Mouse (Mus musculus) midbrain, embryonic 12.5 days (tissue): ENCODE measurements around the gene Has3. TPM values are rescaled to one million over a fixed set of nuclear protein-coding genes. Genes with fewer than 3 reads are reported as not detected.

Experiments used
- ATAC-seq: fragments of 200-750 bp; cut with Nextera tagmentation; 2 replicates; pipeline ENCODE4 v1.8.0; 2017; ENCODE audit warnings: low read depth, moderate TSS enrichment, moderate library complexity; ENCODE audit not compliant: low FRiP score
- H3K27ac ChIP-seq: fragments of 300-500 bp; sonication (generic); replicated peaks from 2 replicates; pipeline ENCODE4 v1.5.1; 2016; ENCODE audit warnings: mild to moderate bottlenecking
- H3K27me3 ChIP-seq: fragments of 300-500 bp; sonication (generic); 2 replicates; pipeline ENCODE4 v1.6.1; 2016; ENCODE audit warnings: mild to moderate bottlenecking
- H3K36me3 ChIP-seq: fragments of 300-500 bp; sonication (generic); 2 replicates; pipeline ENCODE4 v1.6.1; 2016
- H3K4me1 ChIP-seq: fragments of 300-500 bp; sonication (generic); 2 replicates; pipeline ENCODE4 v1.6.1; 2016
- H3K4me2 ChIP-seq: fragments of 300-500 bp; sonication (generic); replicated peaks from 2 replicates; pipeline ENCODE4 v1.6.1; 2016; ENCODE audit warnings: mild to moderate bottlenecking, moderate library complexity
- H3K4me3 ChIP-seq: fragments of 300-500 bp; sonication (generic); 2 replicates; pipeline ENCODE4 v1.5.1; 2016; ENCODE audit warnings: mild to moderate bottlenecking
- H3K9ac ChIP-seq: fragments of 300-500 bp; sonication (generic); replicated peaks from 2 replicates; pipeline ENCODE4 v1.6.1; 2016; ENCODE audit warnings: mild to moderate bottlenecking, moderate library complexity
- H3K9me3 ChIP-seq: fragments of 300-500 bp; sonication (generic); 2 replicates; pipeline ENCODE4 v1.6.1; 2016; ENCODE audit warnings: mild to moderate bottlenecking
- WGBS: fragments of 180-500 bp; shearing (Covaris S2); methylation state at CpG from one replicate; pipeline ENCODE4 v1.1.7; 2016; 5-methylcytosine and 5-hydroxymethylcytosine counted together
- polyA plus RNA-seq: library from polyadenylated mRNA; unstranded; fragments of >200 nt; fragmentation: Nextera tagmentation; extraction: Ambion mirVana; gene quantifications from 2 replicates; pipeline ENCODE4 v1.2.1, GENCODE M21; 2016

Gene Has3
- 0.34 and 0.38 TPM in 2 replicates for polyA plus RNA-seq

GRCm38 (mm10) chr8:106870051-106870450 is at the start of gene Has3:
Gene Has3, plus strand, starts transcription at chr8:106870242.
- WGBS, result 2% methylated on average over 18 of the region's 18 CpGs

DNA sequence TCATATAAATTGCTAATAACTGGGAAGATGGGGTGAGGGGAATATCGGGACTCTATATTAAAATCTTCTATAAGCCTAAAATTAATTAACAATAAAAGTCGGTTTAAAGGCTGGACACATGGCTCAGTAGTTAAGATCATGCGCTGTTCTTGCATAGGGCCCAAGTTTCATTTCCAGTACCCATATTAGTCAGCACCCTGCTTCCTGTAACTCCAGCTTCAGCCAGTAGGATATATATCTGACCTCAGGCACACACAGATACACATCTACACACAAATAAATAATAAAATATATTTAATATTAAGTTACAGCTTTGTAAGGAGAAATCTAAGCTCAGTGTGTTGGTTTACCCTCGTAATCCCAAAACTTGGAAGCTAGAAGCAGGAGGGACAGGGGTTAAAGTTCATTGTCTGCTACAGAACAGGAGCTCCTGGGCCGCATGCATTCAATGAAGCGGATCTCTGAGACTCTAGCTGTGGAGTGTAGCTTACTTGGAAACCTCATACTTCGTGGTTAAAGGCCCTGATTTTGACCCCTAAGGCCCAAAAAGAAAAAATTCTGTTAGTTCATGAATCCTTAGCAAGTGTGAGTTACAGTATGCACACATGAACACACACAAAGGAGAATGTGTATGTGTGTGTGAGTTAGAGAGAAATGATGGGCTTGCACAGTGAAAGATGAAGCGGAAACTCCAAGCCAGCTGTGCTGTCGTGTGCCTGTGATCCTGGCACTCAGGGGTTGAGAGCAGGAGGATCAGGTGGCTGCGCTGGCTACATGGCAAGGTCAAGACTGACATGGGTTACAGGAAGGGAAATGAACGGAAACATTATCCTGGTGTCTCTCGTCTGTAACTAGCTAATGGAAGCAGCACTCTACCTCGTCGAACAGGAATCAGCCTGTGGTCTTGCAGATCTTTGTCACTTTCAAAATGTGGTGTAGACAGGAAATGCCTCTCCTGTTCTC is 49.2 kb upstream of the Has3 start:
- H3K9me3 ChIP-seq, result no peaks in the 10 kb centered on the region
- no peaks in the 10 kb centered on the region for H3K36me3 ChIP-seq
- no peak for ATAC-seq
- no peak overlapping the region for H3K9ac ChIP-seq
- peaks cover 13% of the 10 kb centered on the region; the same call in 1 of the 2 replicates for H3K4me1 ChIP-seq
- no peak overlapping the region for H3K27ac ChIP-seq
- 89% methylated on average over 14 of the region's 14 CpGs for WGBS
- no peak overlapping the region for H3K4me2 ChIP-seq
- no peaks in the 10 kb centered on the region for H3K27me3 ChIP-seq
- no peak overlapping the region for H3K4me3 ChIP-seq

More at GRCm38 (mm10) chr8:106870051-106870450, at the start of gene Has3:
- Histone ChIP-seq H3K36me3 (peaks cover 9% of the 10 kb centered on the region), H3K9ac (peak within 1 kb of the TSS; percentile 51), H3K4me3 (peak within 1 kb of the TSS; percentile 60), H3K9me3 (no peaks in the 10 kb centered on the region), H3K4me1 (peaks cover 31% of the 10 kb centered on the region), H3K27ac (no peak within 1 kb of the TSS), H3K27me3 (peaks cover 80% of the 10 kb centered on the region), H3K4me2 (peak within 1 kb of the TSS; percentile 97)
- ATAC-seq, result no peak

DNA sequence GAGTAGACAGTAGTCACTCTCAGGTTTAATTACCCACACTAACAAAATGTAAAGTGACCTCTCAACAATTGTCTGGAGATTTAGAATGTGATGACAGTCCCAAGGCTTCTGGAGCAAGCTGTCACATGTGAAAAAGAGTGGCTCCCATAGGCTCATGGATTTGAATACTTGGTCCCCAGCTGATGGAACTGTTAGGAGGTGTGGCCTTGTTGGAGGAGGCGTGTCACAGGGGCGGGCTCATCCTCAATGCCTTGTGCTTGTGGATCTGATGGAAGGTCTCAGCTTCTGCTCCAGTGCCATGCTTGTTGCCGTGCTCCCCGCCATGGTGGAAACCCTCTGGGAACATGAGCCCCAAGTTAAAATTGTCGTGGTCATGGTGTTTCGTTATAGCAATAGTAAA is 41.1 kb upstream of the Has3 start:
- Histone ChIP-seq H3K4me2 (no peak overlapping the region), H3K4me3 (no peak overlapping the region), H3K9ac (no peak overlapping the region), H3K27me3 (no peaks in the 10 kb centered on the region), H3K27ac (no peak overlapping the region), H3K9me3 (no peaks in the 10 kb centered on the region), H3K36me3 (no peaks in the 10 kb centered on the region), H3K4me1 (no peaks in the 10 kb centered on the region)
- 89% methylated on average over 6 of the region's 6 CpGs for WGBS
- no peak for ATAC-seq

- no peak for ATAC-seq
- H3K27ac ChIP-seq, result no peak overlapping the region
- H3K27me3 ChIP-seq, result no peaks in the 10 kb centered on the region
- no peaks in the 10 kb centered on the region for H3K9me3 ChIP-seq
- no peak overlapping the region for H3K4me2 ChIP-seq
- H3K9ac ChIP-seq, result no peak overlapping the region
- H3K4me3 ChIP-seq, result no peak overlapping the region
- H3K4me1 ChIP-seq, result no peaks in the 10 kb centered on the region
- H3K36me3 ChIP-seq, result no peaks in the 10 kb centered on the region
- WGBS, result 83% methylated on average over 5 of the region's 5 CpGs
These were observed 40.5 kb upstream of the Has3 start for GRCm38 (mm10) chr8:106829526-106830045.

DNA sequence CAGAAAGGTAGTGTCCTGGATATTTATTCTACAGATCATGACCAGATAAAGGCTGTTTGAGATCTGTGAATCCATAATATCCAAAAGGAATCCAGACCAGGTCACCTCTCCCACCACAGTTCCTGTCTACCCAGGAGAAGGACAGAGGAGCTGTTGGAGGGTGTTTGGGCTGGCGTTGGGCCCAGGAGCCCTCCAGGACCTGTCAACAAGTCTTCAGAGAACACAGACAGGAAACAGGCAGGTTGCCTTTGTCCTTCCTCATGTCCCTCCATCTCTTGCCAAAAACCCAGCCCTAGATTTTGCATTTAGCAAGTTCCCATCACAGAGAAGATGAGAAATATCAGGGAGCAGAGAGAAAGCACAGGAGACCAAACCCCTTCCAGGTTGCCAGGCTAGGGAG is 35.1 kb upstream of the Has3 start:
- Histone ChIP-seq H3K9ac (no peak overlapping the region), H3K27ac (no peak overlapping the region), H3K36me3 (no peaks in the 10 kb centered on the region), H3K4me1 (peaks cover 13% of the 10 kb centered on the region; the same call in 1 of the 2 replicates), H3K4me2 (no peak overlapping the region), H3K4me3 (no peak overlapping the region), H3K9me3 (no peaks in the 10 kb centered on the region), H3K27me3 (no peaks in the 10 kb centered on the region)
- no peak for ATAC-seq
- WGBS, result 78% methylated on average over 1 of the region's 1 CpGs

DNA sequence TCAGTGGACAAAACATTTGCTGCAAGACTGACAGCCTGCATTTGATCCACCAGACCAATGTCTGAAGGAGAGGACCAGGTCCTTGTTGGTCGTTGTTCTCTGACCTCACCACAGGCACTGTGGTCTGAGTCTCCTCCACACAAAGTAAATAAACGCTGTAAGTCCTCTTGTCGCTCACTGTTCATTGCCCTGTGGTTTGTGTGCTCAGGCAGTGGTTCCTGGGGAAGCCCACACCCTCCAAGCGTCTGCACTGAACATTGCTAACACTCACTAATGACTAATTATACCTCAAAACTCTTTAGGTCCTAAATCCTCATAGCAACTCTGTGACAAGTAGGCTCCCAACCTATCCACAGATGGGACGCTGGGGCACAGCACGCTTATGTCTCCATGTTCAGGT is 33.5 kb upstream of the Has3 start:
- Histone ChIP-seq H3K4me2 (no peak overlapping the region), H3K36me3 (no peaks in the 10 kb centered on the region), H3K4me3 (no peak overlapping the region), H3K4me1 (peaks cover 13% of the 10 kb centered on the region; the same call in 1 of the 2 replicates), H3K27me3 (no peaks in the 10 kb centered on the region), H3K9ac (no peak overlapping the region), H3K9me3 (no peaks in the 10 kb centered on the region), H3K27ac (no peak overlapping the region)
- no peak for ATAC-seq
- WGBS, result 86% methylated on average over 6 of the region's 6 CpGs

GRCm38 (mm10) chr8:106838803-106839202 is 31.2 kb upstream of the Has3 start:
- Histone ChIP-seq H3K9me3 (no peaks in the 10 kb centered on the region), H3K4me3 (no peak overlapping the region), H3K9ac (no peak overlapping the region; the same call in 1 of the 2 replicates), H3K27me3 (no peaks in the 10 kb centered on the region), H3K27ac (no peak overlapping the region; the same call in 1 of the 2 replicates), H3K4me1 (peaks cover 13% of the 10 kb centered on the region; the same call in 1 of the 2 replicates), H3K4me2 (no peak overlapping the region), H3K36me3 (no peaks in the 10 kb centered on the region)
- 83% methylated on average over 6 of the region's 6 CpGs for WGBS
- no peak for ATAC-seq

GRCm38 (mm10) chr8:106839209-106840001 is 30.6 kb upstream of the Has3 start:
- H3K4me3 ChIP-seq, result no peak overlapping the region
- no peaks in the 10 kb centered on the region for H3K27me3 ChIP-seq
- 0 out of 2 replicates have a peak overlapping the region, but pooled peaks have one; percentile 0 for H3K4me2 ChIP-seq
- ATAC-seq, result no peak
- no peaks in the 10 kb centered on the region for H3K36me3 ChIP-seq
- H3K27ac ChIP-seq, result peak overlapping the region; percentile 54
- H3K9ac ChIP-seq, result no peak overlapping the region; the same call in none of the 2 replicates
- peaks cover 13% of the 10 kb centered on the region; the same call in 1 of the 2 replicates for H3K4me1 ChIP-seq
- H3K9me3 ChIP-seq, result no peaks in the 10 kb centered on the region
- 37% methylated on average over 11 of the region's 11 CpGs for WGBS

GRCm38 (mm10) chr8:106850034-106850433 is 20.0 kb upstream of the Has3 start:
- H3K4me2 ChIP-seq, result no peak overlapping the region
- WGBS, result 93% methylated on average over 10 of the region's 10 CpGs
- no peak overlapping the region for H3K9ac ChIP-seq
- H3K4me3 ChIP-seq, result no peak overlapping the region
- H3K27me3 ChIP-seq, result no peaks in the 10 kb centered on the region
- no peaks in the 10 kb centered on the region for H3K9me3 ChIP-seq
- ATAC-seq, result no peak
- no peaks in the 10 kb centered on the region for H3K4me1 ChIP-seq
- H3K27ac ChIP-seq, result no peak overlapping the region
- peaks cover 5% of the 10 kb centered on the region; the same call in 1 of the 2 replicates for H3K36me3 ChIP-seq

DNA sequence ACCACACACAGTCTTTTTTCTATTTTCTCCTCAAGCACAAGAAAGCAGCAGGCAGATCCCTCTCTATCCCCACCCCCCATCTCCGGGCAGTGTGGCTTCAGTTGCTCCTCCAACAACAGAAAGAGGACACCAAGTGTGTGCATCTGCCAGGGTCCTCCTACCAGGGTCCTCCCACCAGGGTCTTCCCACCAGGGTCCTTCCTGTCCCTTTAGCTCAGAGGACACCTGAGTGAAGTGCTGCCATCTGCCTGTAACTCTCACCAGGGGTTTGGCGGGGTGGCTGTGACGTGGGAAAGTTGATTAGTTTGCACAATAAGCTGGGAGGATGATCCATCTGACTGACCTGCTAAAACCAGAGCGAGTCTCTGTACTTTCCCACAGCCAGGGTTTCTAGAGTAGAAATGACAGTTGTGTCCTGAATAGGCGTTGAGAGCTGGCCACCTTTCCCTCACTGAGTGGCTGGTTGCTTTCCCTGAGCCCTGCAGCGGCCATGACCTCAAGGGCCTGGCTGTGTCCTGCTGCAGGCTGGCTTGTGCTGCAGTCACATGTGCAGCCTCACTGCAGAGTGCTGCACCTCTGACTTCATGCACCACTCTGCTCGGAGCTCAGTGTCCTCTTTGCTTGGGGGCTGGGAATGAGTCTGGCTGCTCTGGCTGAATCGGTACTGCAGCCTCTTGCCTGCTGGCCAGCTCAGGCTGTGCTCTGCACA is 15.4 kb upstream of the Has3 start:
- Histone ChIP-seq H3K27ac (no peak overlapping the region), H3K4me3 (no peak overlapping the region), H3K27me3 (no peaks in the 10 kb centered on the region), H3K9me3 (no peaks in the 10 kb centered on the region), H3K9ac (no peak overlapping the region), H3K4me2 (no peak overlapping the region), H3K36me3 (peaks cover 5% of the 10 kb centered on the region; the same call in 1 of the 2 replicates), H3K4me1 (no peaks in the 10 kb centered on the region)
- no peak for ATAC-seq
- WGBS, result 40% methylated on average over 8 of the region's 8 CpGs

- no peaks in the 10 kb centered on the region for H3K27me3 ChIP-seq
- no peak overlapping the region for H3K4me2 ChIP-seq
- no peaks in the 10 kb centered on the region for H3K9me3 ChIP-seq
- no peak overlapping the region for H3K27ac ChIP-seq
- ATAC-seq, result no peak
- H3K4me3 ChIP-seq, result no peak overlapping the region
- peaks cover 4% of the 10 kb centered on the region; the same call in 1 of the 2 replicates for H3K36me3 ChIP-seq
- no peak overlapping the region for H3K9ac ChIP-seq
- WGBS, result 76% methylated on average over 3 of the region's 3 CpGs
- no peaks in the 10 kb centered on the region for H3K4me1 ChIP-seq
These were observed 14.8 kb upstream of the Has3 start for GRCm38 (mm10) chr8:106855242-106855562.
